Mouse (Mus musculus): Measurements from ENCODE around the gene Rasgef1c. TPM values are rescaled to one million over a fixed set of nuclear protein-coding genes. Genes with fewer than 3 reads are reported as not detected.
A peak's percentile ranks its signal among the peaks of the same experiment; 100 is the strongest.

Gene Rasgef1c
- polyA plus RNA-seq, 1 experiment from 2014 or later: 0.18 TPM

GRCm38 (mm10) chr11:49888469-49888868 lies 13.2 kb upstream of the Rasgef1c start:
- H3K36me3 ChIP-seq: peaks cover 28% of the 10 kb centered on the region
- H3K4me2 ChIP-seq: no peak overlapping the region
- no peak overlapping the region for H3K4me3 ChIP-seq (replicated peaks)
- no peaks in the 10 kb centered on the region for H3K27me3 ChIP-seq
- WGBS: 90% methylated on average over 5 of the region's 5 CpGs
- no peaks in the 10 kb centered on the region for H3K4me1 ChIP-seq
- no peak overlapping the region for H3K27ac ChIP-seq
- H3K9me3 ChIP-seq (replicated peaks): no peaks in the 10 kb centered on the region
- no peak for ATAC-seq (replicated peaks; ENCODE audit: low FRiP score)
- no peak overlapping the region for H3K9ac ChIP-seq

GRCm38 (mm10) chr11:49891993-49892392 lies 9.6 kb upstream of the Rasgef1c start:
- 89% methylated on average over 5 of the region's 5 CpGs for WGBS
- no peak for ATAC-seq (replicated peaks; ENCODE audit: low FRiP score)
- no peaks in the 10 kb centered on the region for H3K4me1 ChIP-seq
- no peak overlapping the region for H3K27ac ChIP-seq
- H3K9me3 ChIP-seq (replicated peaks): no peaks in the 10 kb centered on the region
- no peak overlapping the region for H3K4me3 ChIP-seq (replicated peaks)
- 0 out of 2 replicates have a peak, but pooled peaks cover 4% of the 10 kb centered on the region for H3K27me3 ChIP-seq
- peaks cover 10% of the 10 kb centered on the region; the same call in 1 of the 2 replicates for H3K36me3 ChIP-seq
- H3K4me2 ChIP-seq: no peak overlapping the region
- H3K9ac ChIP-seq: no peak overlapping the region

GRCm38 (mm10) chr11:49893806-49894205 lies 7.8 kb upstream of the Rasgef1c start:
- Histone ChIP-seq H3K4me3 (replicated peaks) (no peak overlapping the region), H3K27ac (no peak overlapping the region), H3K36me3 (peaks cover 6% of the 10 kb centered on the region; the same call in 1 of the 2 replicates), H3K4me2 (no peak overlapping the region), H3K9me3 (replicated peaks) (no peaks in the 10 kb centered on the region), H3K27me3 (peaks cover 6% of the 10 kb centered on the region), H3K4me1 (no peaks in the 10 kb centered on the region), H3K9ac (no peak overlapping the region)
- WGBS: 62% methylated on average over 11 of the region's 11 CpGs
- ATAC-seq (replicated peaks; ENCODE audit: low FRiP score): no peak

GRCm38 (mm10) chr11:49895966-49896590 lies 5.6 kb upstream of the Rasgef1c start:
- no peak overlapping the region for H3K4me3 ChIP-seq (replicated peaks)
- peaks cover 29% of the 10 kb centered on the region for H3K27me3 ChIP-seq
- H3K36me3 ChIP-seq: no peaks in the 10 kb centered on the region
- no peak overlapping the region for H3K4me2 ChIP-seq
- H3K9me3 ChIP-seq (replicated peaks): no peaks in the 10 kb centered on the region
- H3K9ac ChIP-seq: no peak overlapping the region
- no peak for ATAC-seq (replicated peaks; ENCODE audit: low FRiP score)
- peaks cover 8% of the 10 kb centered on the region for H3K4me1 ChIP-seq
- no peak overlapping the region for H3K27ac ChIP-seq
- WGBS: 57% methylated on average over 6 of the region's 6 CpGs

- no peak overlapping the region for H3K27ac ChIP-seq
- peaks cover 20% of the 10 kb centered on the region for H3K4me1 ChIP-seq
- no peaks in the 10 kb centered on the region for H3K9me3 ChIP-seq (replicated peaks)
- H3K9ac ChIP-seq: no peak overlapping the region
- no peak overlapping the region for H3K4me3 ChIP-seq (replicated peaks)
- H3K4me2 ChIP-seq: no peak overlapping the region
- no peaks in the 10 kb centered on the region for H3K36me3 ChIP-seq
- 35% methylated on average over 6 of the region's 6 CpGs for WGBS
- H3K27me3 ChIP-seq: peaks cover 46% of the 10 kb centered on the region
- ATAC-seq (replicated peaks; ENCODE audit: low FRiP score): no peak
Observed at GRCm38 (mm10) chr11:49900043-49900442, 1.6 kb upstream of the Rasgef1c start.

- peaks cover 20% of the 10 kb centered on the region for H3K4me1 ChIP-seq
- no peaks in the 10 kb centered on the region for H3K9me3 ChIP-seq (replicated peaks)
- no peak overlapping the region for H3K9ac ChIP-seq
- H3K36me3 ChIP-seq: no peaks in the 10 kb centered on the region
- H3K4me3 ChIP-seq (replicated peaks): peak overlapping the region; percentile 67
- H3K27ac ChIP-seq: no peak overlapping the region
- H3K4me2 ChIP-seq: peak overlapping the region; percentile 100
- H3K27me3 ChIP-seq: peaks cover 46% of the 10 kb centered on the region
- peak; percentile 52 for ATAC-seq (replicated peaks; ENCODE audit: low FRiP score)
- 7% methylated on average over 15 of the region's 15 CpGs for WGBS
Observed at GRCm38 (mm10) chr11:49900962-49901658, 525 bp upstream of the Rasgef1c start.

- ATAC-seq (replicated peaks; ENCODE audit: low FRiP score): 0 out of 2 replicates have a peak, but pooled peaks have one; percentile 12
- Histone ChIP-seq H3K36me3 (no peaks in the 10 kb centered on the region), H3K9ac (no peak overlapping the region), H3K27me3 (peaks cover 46% of the 10 kb centered on the region), H3K4me1 (peaks cover 20% of the 10 kb centered on the region), H3K27ac (no peak overlapping the region), H3K4me3 (replicated peaks) (no peak overlapping the region), H3K4me2 (no peak overlapping the region), H3K9me3 (replicated peaks) (no peaks in the 10 kb centered on the region)
- 13% methylated on average over 7 of the region's 7 CpGs for WGBS
Observed at GRCm38 (mm10) chr11:49903333-49903732, 1.7 kb downstream of the Rasgef1c start.

GRCm38 (mm10) chr11:49918521-49919180 lies 17.0 kb downstream of the Rasgef1c start:
- Histone ChIP-seq H3K9ac (no peak overlapping the region), H3K4me1 (no peaks in the 10 kb centered on the region), H3K9me3 (replicated peaks) (no peaks in the 10 kb centered on the region), H3K4me3 (replicated peaks) (no peak overlapping the region), H3K4me2 (no peak overlapping the region), H3K36me3 (no peaks in the 10 kb centered on the region), H3K27me3 (0 out of 2 replicates have a peak, but pooled peaks cover 4% of the 10 kb centered on the region), H3K27ac (no peak overlapping the region)
- no peak for ATAC-seq (replicated peaks; ENCODE audit: low FRiP score)
- WGBS: 50% methylated on average over 15 of the region's 15 CpGs

GRCm38 (mm10) chr11:49919304-49919703 lies 17.7 kb downstream of the Rasgef1c start:
- Histone ChIP-seq H3K4me3 (replicated peaks) (no peak overlapping the region), H3K27ac (no peak overlapping the region), H3K4me2 (no peak overlapping the region), H3K27me3 (0 out of 2 replicates have a peak, but pooled peaks cover 4% of the 10 kb centered on the region), H3K4me1 (no peaks in the 10 kb centered on the region), H3K36me3 (no peaks in the 10 kb centered on the region), H3K9ac (no peak overlapping the region), H3K9me3 (replicated peaks) (no peaks in the 10 kb centered on the region)
- 86% methylated on average over 6 of the region's 6 CpGs for WGBS
- ATAC-seq (replicated peaks; ENCODE audit: low FRiP score): no peak

- ATAC-seq (replicated peaks; ENCODE audit: low FRiP score): no peak
- no peaks in the 10 kb centered on the region for H3K36me3 ChIP-seq
- 88% methylated on average over 9 of the region's 9 CpGs for WGBS
- H3K4me3 ChIP-seq (replicated peaks): no peak overlapping the region
- peaks cover 11% of the 10 kb centered on the region for H3K4me1 ChIP-seq
- no peak overlapping the region for H3K27ac ChIP-seq
- H3K27me3 ChIP-seq: peaks cover 19% of the 10 kb centered on the region
- H3K9me3 ChIP-seq (replicated peaks): no peaks in the 10 kb centered on the region
- no peak overlapping the region for H3K9ac ChIP-seq
- no peak overlapping the region for H3K4me2 ChIP-seq
Observed at GRCm38 (mm10) chr11:49923539-49923938, 21.9 kb downstream of the Rasgef1c start.

- no peak for ATAC-seq (replicated peaks; ENCODE audit: low FRiP score)
- H3K9me3 ChIP-seq (replicated peaks): no peaks in the 10 kb centered on the region
- no peak overlapping the region for H3K27ac ChIP-seq
- no peaks in the 10 kb centered on the region for H3K36me3 ChIP-seq
- H3K4me3 ChIP-seq (replicated peaks): no peak overlapping the region
- H3K27me3 ChIP-seq: peaks cover 23% of the 10 kb centered on the region
- no peak overlapping the region for H3K4me2 ChIP-seq
- peaks cover 17% of the 10 kb centered on the region for H3K4me1 ChIP-seq
- no peak overlapping the region for H3K9ac ChIP-seq
- WGBS: 70% methylated on average over 7 of the region's 7 CpGs
Observed at GRCm38 (mm10) chr11:49926183-49926582, 24.5 kb downstream of the Rasgef1c start.

GRCm38 (mm10) chr11:49927169-49927568 lies 25.5 kb downstream of the Rasgef1c start:
- ATAC-seq (replicated peaks; ENCODE audit: low FRiP score): no peak
- no peak overlapping the region for H3K4me3 ChIP-seq (replicated peaks)
- peaks cover 27% of the 10 kb centered on the region for H3K4me1 ChIP-seq
- H3K27ac ChIP-seq: no peak overlapping the region
- no peak overlapping the region for H3K4me2 ChIP-seq
- H3K9me3 ChIP-seq (replicated peaks): no peaks in the 10 kb centered on the region
- H3K36me3 ChIP-seq: no peaks in the 10 kb centered on the region
- H3K27me3 ChIP-seq: peaks cover 23% of the 10 kb centered on the region
- H3K9ac ChIP-seq: no peak overlapping the region
- 15% methylated on average over 4 of the region's 4 CpGs for WGBS
